Mouse (Mus musculus): ENCODE results near the gene Tlr11. TPM values are rescaled to one million over a fixed set of nuclear protein-coding genes. Genes with fewer than 3 reads are reported as not detected.

Tlr11 gene
- total and polyA plus RNA-seq, 3 experiments: 0.08 to 0.10 TPM; not detected in 1

DNA sequence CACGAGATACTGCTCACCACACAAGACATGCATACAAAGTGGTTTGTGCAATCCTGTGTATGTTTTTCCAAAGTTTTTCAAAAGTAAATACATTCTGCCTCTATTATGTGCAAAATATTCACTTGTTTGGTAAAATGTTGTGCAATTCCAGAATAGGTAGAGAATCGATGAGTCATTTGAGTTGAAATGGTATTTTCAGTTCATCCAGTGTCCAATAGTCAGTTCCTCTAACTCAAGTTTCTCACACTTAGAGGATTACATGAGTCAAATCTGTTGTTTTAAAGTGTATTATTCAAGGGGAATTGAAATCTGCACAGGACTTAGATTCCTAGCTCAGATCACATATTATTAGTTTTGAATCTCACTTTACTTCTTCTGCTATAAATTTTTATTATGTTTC lies 5.8 kb downstream of the Tlr11 start:
- Histone ChIP-seq H3K4me3 (no peak overlapping the region), H3K79me2 (replicated peaks; ENCODE audit: control insufficient read depth, insufficient read depth, low read length) (no peaks in the 10 kb centered on the region), H3K4me1 (ENCODE audit: control insufficient read depth, insufficient read depth, low read length) (no peaks in the 10 kb centered on the region), H3K9ac (ENCODE audit: low read depth, low read length) (no peak overlapping the region), H3K27ac (no peak overlapping the region), H3K27me3 (ENCODE audit: control insufficient read depth, insufficient read depth, low read length) (no peaks in the 10 kb centered on the region), H3K36me3 (ENCODE audit: control insufficient read depth, insufficient read depth, low read length) (no peaks in the 10 kb centered on the region)
- DNase-seq: no peak
- intact Hi-C loops (cut with DNase I): no loop called here
- TF ChIP-seq POLR2A (IDR thresholded peaks at IDR 0.05; ENCODE audit: insufficient read depth, low read depth, low read length) (no peak), CTCF (IDR thresholded peaks at IDR 0.05) (no peak), EP300 (IDR thresholded peaks at IDR 0.05; ENCODE audit: insufficient read depth, low read depth, low read length) (no peak)
- 73% methylated on average over 2 of the region's 2 CpGs for WGBS

DNA sequence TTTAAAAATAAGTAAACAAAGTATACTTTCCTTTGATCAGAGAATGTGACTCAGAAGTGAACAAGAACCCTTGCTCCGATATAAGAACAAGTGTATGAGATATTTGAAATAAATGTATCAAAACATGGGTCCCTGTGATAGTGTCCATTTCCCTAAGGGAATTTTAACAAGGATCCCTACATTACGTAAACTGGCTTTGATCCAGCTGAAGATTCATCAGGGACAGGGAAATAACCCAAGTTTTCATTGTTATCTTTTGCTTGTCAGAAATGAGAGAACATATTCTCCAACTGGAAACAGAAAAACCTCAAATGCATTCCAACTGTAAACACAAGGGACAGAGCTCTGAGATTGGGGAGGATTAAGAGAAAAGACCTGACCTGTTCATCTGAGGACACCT lies 23.1 kb downstream of the Tlr11 start, which contains the start of gene Olfr736:
Gene Olfr736, plus strand, starts transcription at position 301 of the 400 bp plus-strand sequence.
- H3K79me2 ChIP-seq (replicated peaks; ENCODE audit: control insufficient read depth, insufficient read depth, low read length): no peaks in the 10 kb centered on the region
- 66% methylated on average over 2 of the region's 2 CpGs for WGBS
- no peaks in the 10 kb centered on the region for H3K4me1 ChIP-seq (ENCODE audit: control insufficient read depth, insufficient read depth, low read length)
- intact Hi-C loops (cut with DNase I): no loop called here
- no peak within 1 kb of the TSS for H3K4me3 ChIP-seq
- TF ChIP-seq POLR2A (IDR thresholded peaks at IDR 0.05; ENCODE audit: insufficient read depth, low read depth, low read length) (no peak), EP300 (IDR thresholded peaks at IDR 0.05; ENCODE audit: insufficient read depth, low read depth, low read length) (no peak), CTCF (IDR thresholded peaks at IDR 0.05) (no peak)
- H3K27ac ChIP-seq: no peak within 1 kb of the TSS
- no peak for DNase-seq
- H3K9ac ChIP-seq (ENCODE audit: low read depth, low read length): no peak within 1 kb of the TSS
- no peaks in the 10 kb centered on the region for H3K36me3 ChIP-seq (ENCODE audit: control insufficient read depth, insufficient read depth, low read length)
- no peaks in the 10 kb centered on the region for H3K27me3 ChIP-seq (ENCODE audit: control insufficient read depth, insufficient read depth, low read length)

GRCm38 (mm10) chr14:50407268-50407667 lies 49.6 kb downstream of the Tlr11 start, which contains the start of gene Olfr738:
TSS of gene Olfr738 (plus strand) at chr14:50407568.
- no peak within 1 kb of the TSS for H3K9ac ChIP-seq (ENCODE audit: low read depth, low read length)
- WGBS: 70% methylated on average over 1 of the region's 1 CpGs

More at GRCm38 (mm10) chr14:50407268-50407667, 49.6 kb downstream of the Tlr11 start, which contains the start of gene Olfr738:
- intact Hi-C loops (cut with DNase I): no loop called here
- Histone ChIP-seq H3K27ac (no peak within 1 kb of the TSS), H3K36me3 (ENCODE audit: control insufficient read depth, insufficient read depth, low read length) (no peaks in the 10 kb centered on the region), H3K79me2 (replicated peaks; ENCODE audit: control insufficient read depth, insufficient read depth, low read length) (no peaks in the 10 kb centered on the region), H3K27me3 (ENCODE audit: control insufficient read depth, insufficient read depth, low read length) (no peaks in the 10 kb centered on the region), H3K4me3 (no peak within 1 kb of the TSS), H3K4me1 (ENCODE audit: control insufficient read depth, insufficient read depth, low read length) (no peaks in the 10 kb centered on the region)
- no peak for DNase-seq
- TF ChIP-seq POLR2A (IDR thresholded peaks at IDR 0.05; ENCODE audit: insufficient read depth, low read depth, low read length) (no peak), CTCF (IDR thresholded peaks at IDR 0.05) (no peak), EP300 (IDR thresholded peaks at IDR 0.05; ENCODE audit: insufficient read depth, low read depth, low read length) (no peak)

Other genes starting within 250 kb of the Tlr11 start
- not detected for gene Olfr727, start 234.7 kb upstream of the Tlr11 start, total RNA-seq (2021)
- not detected in 2 replicates for gene Olfr727, start 234.7 kb upstream of the Tlr11 start, polyA plus RNA-seq (2012; rRNA removed)
- not detected for gene Olfr728, start 215.2 kb upstream of the Tlr11 start, total RNA-seq (2021)
- not detected in 2 replicates for gene Olfr728, start 215.2 kb upstream of the Tlr11 start, polyA plus RNA-seq (2012; rRNA removed)
- not detected for gene Olfr729, start 205.0 kb upstream of the Tlr11 start, total RNA-seq (2021)
- gene Olfr729, start 205.0 kb upstream of the Tlr11 start, polyA plus RNA-seq (2012; rRNA removed): not detected in 2 replicates
- not detected for gene Olfr730, start 169.7 kb upstream of the Tlr11 start, total RNA-seq (2021)
- gene Olfr730, start 169.7 kb upstream of the Tlr11 start, polyA plus RNA-seq (2012; rRNA removed): not detected in 2 replicates
- not detected for gene Olfr731, start 116.0 kb upstream of the Tlr11 start, total RNA-seq (2021)
- not detected in 2 replicates for gene Olfr731, start 116.0 kb upstream of the Tlr11 start, polyA plus RNA-seq (2012; rRNA removed)
- gene Olfr732, start 73.7 kb upstream of the Tlr11 start, total RNA-seq (2021): not detected
- not detected in 2 replicates for gene Olfr732, start 73.7 kb upstream of the Tlr11 start, polyA plus RNA-seq (2012; rRNA removed)
- gene Olfr733, start 56.4 kb upstream of the Tlr11 start, total RNA-seq (2021): not detected
- gene Olfr733, start 56.4 kb upstream of the Tlr11 start, polyA plus RNA-seq (2012; rRNA removed): 0.08 TPM in 1 of 2 replicates, not detected in the other
- gene Olfr734, start 31.2 kb upstream of the Tlr11 start, total RNA-seq (2021): not detected
- not detected in 2 replicates for gene Olfr734, start 31.2 kb upstream of the Tlr11 start, polyA plus RNA-seq (2012; rRNA removed)
- gene Olfr735, start 9.0 kb upstream of the Tlr11 start, total RNA-seq (2021): not detected
- not detected in 2 replicates for gene Olfr735, start 9.0 kb upstream of the Tlr11 start, polyA plus RNA-seq (2012; rRNA removed)
- gene Olfr736, start 23.2 kb downstream of the Tlr11 start, total RNA-seq (2021): not detected
- not detected in 2 replicates for gene Olfr736, start 23.2 kb downstream of the Tlr11 start, polyA plus RNA-seq (2012; rRNA removed)
- gene Olfr738, start 49.7 kb downstream of the Tlr11 start, total RNA-seq (2021): not detected
- gene Olfr738, start 49.7 kb downstream of the Tlr11 start, polyA plus RNA-seq (2012; rRNA removed): not detected in 2 replicates
- not detected for gene Olfr739, start 60.7 kb downstream of the Tlr11 start, total RNA-seq (2021)
- gene Olfr739, start 60.7 kb downstream of the Tlr11 start, polyA plus RNA-seq (2012; rRNA removed): not detected in 2 replicates
- not detected for gene Olfr740, start 87.6 kb downstream of the Tlr11 start, total RNA-seq (2021)
- not detected in 2 replicates for gene Olfr740, start 87.6 kb downstream of the Tlr11 start, polyA plus RNA-seq (2012; rRNA removed)
- gene Olfr741, start 114.8 kb downstream of the Tlr11 start, total RNA-seq (2021): not detected
- gene Olfr741, start 114.8 kb downstream of the Tlr11 start, polyA plus RNA-seq (2012; rRNA removed): not detected in 2 replicates
- not detected for gene Olfr742, start 145.7 kb downstream of the Tlr11 start, total RNA-seq (2021)
- not detected in 2 replicates for gene Olfr742, start 145.7 kb downstream of the Tlr11 start, polyA plus RNA-seq (2012; rRNA removed)
- gene Olfr743, start 163.9 kb downstream of the Tlr11 start, total RNA-seq (2021): not detected
- gene Olfr743, start 163.9 kb downstream of the Tlr11 start, polyA plus RNA-seq (2012; rRNA removed): not detected in 2 replicates

All from heart, adult 2 months (tissue).